11 mouse cellular contexts compared by ENCODE assay signal in genomic region chr17:75179001-75179400, GRCm38 (mm10).
DNase-seq lines count a peak whose midpoint lies in the region; ATAC-seq and TF ChIP-seq lines count a peak whose summit lies in the region.
"Had no signal": no experiment of that assay in that cellular context is flagged by ENCODE, and none has a peak within 500 bp of the region (broad histone marks: within the 10 kb centered on the region; RNA-seq: fewer than 3 reads in every experiment).

No protein-coding gene starts in this region.

- no peak for TF ChIP-seq CTCF in forebrain, postnatal 0 days (IDR thresholded peaks at IDR 0.05; ENCODE audit: low read depth)
- no peak for TF ChIP-seq CTCF in layer of hippocampus, adult 2 months (conservative IDR thresholded peaks at IDR 0.05)

- no peak overlapping the region for H3K27ac ChIP-seq in forebrain, postnatal 0 days (ENCODE audit: low read depth, low read length)
- H3K27ac ChIP-seq in forebrain, embryonic 16.5 days (ENCODE audit: low read length) = no peak overlapping the region
- 0 out of 2 replicates have a peak overlapping the region, but pooled peaks have one; percentile 18 for H3K27ac ChIP-seq in layer of hippocampus, adult 2 months
- 0 out of 2 replicates have a peak overlapping the region, but pooled peaks have one; percentile 67 for H3K27ac ChIP-seq in embryonic facial prominence, embryonic 12.5 days
- H3K27ac ChIP-seq in midbrain, embryonic 16.5 days (ENCODE audit: low read length) = no peak overlapping the region
- H3K27ac ChIP-seq: midbrain, embryonic 12.5 days had no signal

- no peak overlapping the region for H3K9ac ChIP-seq in forebrain, postnatal 0 days
- no peak overlapping the region for H3K9ac ChIP-seq in forebrain, embryonic 16.5 days (replicated peaks; ENCODE audit: low read depth, low read length)
- 0 out of 2 replicates have a peak overlapping the region, but pooled peaks have one; percentile 27 for H3K9ac ChIP-seq in embryonic facial prominence, embryonic 12.5 days
- H3K9ac ChIP-seq in midbrain, embryonic 16.5 days (ENCODE audit: low read depth, low read length) = no peak overlapping the region
- H3K9ac ChIP-seq: midbrain, embryonic 12.5 days had no signal

- WGBS in forebrain, postnatal 0 days = 39% methylated on average over 8 of the region's 8 CpGs
- WGBS in forebrain, embryonic 16.5 days = 53% methylated on average over 8 of the region's 8 CpGs
- WGBS in embryonic facial prominence, embryonic 12.5 days = 33% methylated on average over 8 of the region's 8 CpGs
- 43% methylated on average over 8 of the region's 8 CpGs for WGBS in midbrain, embryonic 16.5 days

- H3K27me3 ChIP-seq in forebrain, postnatal 0 days (ENCODE audit: insufficient read depth, low read length) = no peaks in the 10 kb centered on the region
- no peaks in the 10 kb centered on the region for H3K27me3 ChIP-seq in forebrain, embryonic 16.5 days (replicated peaks; ENCODE audit: control insufficient read depth, insufficient read depth, low read length)
- no peaks in the 10 kb centered on the region for H3K27me3 ChIP-seq in embryonic facial prominence, embryonic 12.5 days
- H3K27me3 ChIP-seq in midbrain, embryonic 16.5 days (ENCODE audit: control insufficient read depth, insufficient read depth, low read depth, low read length) = no peaks in the 10 kb centered on the region; the same call in 1 of the 2 replicates

- no peaks in the 10 kb centered on the region; the same call in 1 of the 2 replicates for H3K4me1 ChIP-seq in forebrain, postnatal 0 days (ENCODE audit: insufficient read depth)
- peaks cover 5% of the 10 kb centered on the region for H3K4me1 ChIP-seq in forebrain, embryonic 16.5 days (replicated peaks; ENCODE audit: control insufficient read depth, insufficient read depth, low read length)
- H3K4me1 ChIP-seq in embryonic facial prominence, embryonic 12.5 days = peaks cover 23% of the 10 kb centered on the region
- peaks cover 7% of the 10 kb centered on the region; the same call in 1 of the 2 replicates for H3K4me1 ChIP-seq in midbrain, embryonic 16.5 days (ENCODE audit: control insufficient read depth, insufficient read depth, low read length)

- no peaks in the 10 kb centered on the region for H3K9me3 ChIP-seq in forebrain, postnatal 0 days (ENCODE audit: low read length)
- no peaks in the 10 kb centered on the region for H3K9me3 ChIP-seq in forebrain, embryonic 16.5 days (ENCODE audit: control insufficient read depth, low read length)
- no peaks in the 10 kb centered on the region for H3K9me3 ChIP-seq in embryonic facial prominence, embryonic 12.5 days
- H3K9me3 ChIP-seq in midbrain, embryonic 16.5 days (replicated peaks; ENCODE audit: control insufficient read depth, low read length, poor library complexity, severe bottlenecking) = no peaks in the 10 kb centered on the region
- H3K9me3 ChIP-seq: midbrain, embryonic 12.5 days had no signal

- H3K4me3 ChIP-seq in forebrain, postnatal 0 days (ENCODE audit: low read depth, low read length) = 0 out of 2 replicates have a peak overlapping the region, but pooled peaks have one; percentile 7
- no peak overlapping the region for H3K4me3 ChIP-seq in forebrain, embryonic 16.5 days (replicated peaks; ENCODE audit: low read length)
- H3K4me3 ChIP-seq in layer of hippocampus, adult 2 months = peak overlapping the region; percentile 42
- 0 out of 2 replicates have a peak overlapping the region, but pooled peaks have one; percentile 9 for H3K4me3 ChIP-seq in embryonic facial prominence, embryonic 12.5 days
- H3K4me3 ChIP-seq in midbrain, embryonic 16.5 days (ENCODE audit: low read depth, low read length) = no peak overlapping the region
- H3K4me3 ChIP-seq: midbrain, embryonic 12.5 days had no signal

- DNase-seq in forebrain, postnatal 0 days = no peak
- DNase-seq in layer of hippocampus, adult 2 months (ENCODE audit: low spot score in 2 of 2) = no peak
- no peak for DNase-seq in layer of hippocampus, adult 8-10 months (ENCODE audit: low spot score in 2 of 2)
- no peak for DNase-seq in embryo, embryonic 10 days (ENCODE audit: low spot score)
- no peak for DNase-seq in thymus, postnatal 36 days
- DNase-seq: adrenal gland, postnatal 25 days; cerebellum, adult 2 months had no signal

- H3K36me3 ChIP-seq in forebrain, postnatal 0 days (ENCODE audit: insufficient read depth) = no peaks in the 10 kb centered on the region
- H3K36me3 ChIP-seq in forebrain, embryonic 16.5 days (ENCODE audit: control insufficient read depth, insufficient read depth) = no peaks in the 10 kb centered on the region
- H3K36me3 ChIP-seq in embryonic facial prominence, embryonic 12.5 days = no peaks in the 10 kb centered on the region
- no peaks in the 10 kb centered on the region for H3K36me3 ChIP-seq in midbrain, embryonic 16.5 days (ENCODE audit: control insufficient read depth, insufficient read depth, low read length)
- H3K36me3 ChIP-seq: midbrain, embryonic 12.5 days had no signal

- H3K4me2 ChIP-seq in forebrain, postnatal 0 days (ENCODE audit: low read depth) = peak overlapping the region; percentile 40; the same call in 1 of the 2 replicates
- no peak overlapping the region for H3K4me2 ChIP-seq in forebrain, embryonic 16.5 days (ENCODE audit: low read length)
- H3K4me2 ChIP-seq in embryonic facial prominence, embryonic 12.5 days (replicated peaks) = peak overlapping the region; percentile 49
- peak overlapping the region; percentile 48 for H3K4me2 ChIP-seq in midbrain, embryonic 16.5 days (ENCODE audit: low read length)

- no peak for ATAC-seq in forebrain, postnatal 0 days
- ATAC-seq in forebrain, embryonic 16.5 days = no peak
- no peak for ATAC-seq in embryonic facial prominence, embryonic 12.5 days (ENCODE audit: insufficient number of reproducible peaks, insufficient read depth, low FRiP score, low TSS enrichment)
- ATAC-seq in midbrain, embryonic 16.5 days = no peak

Comparison
In these comparisons a context has a peak if more than half of its experiments do, and no peak if none do; other contexts are left out.
1. H3K4me3 ChIP-seq: peak in forebrain, postnatal 0 days (single experiment), layer of hippocampus, adult 2 months (single experiment) and embryonic facial prominence, embryonic 12.5 days (single experiment); none in forebrain, embryonic 16.5 days (single experiment) and midbrain, embryonic 16.5 days (single experiment).
2. H3K27ac ChIP-seq: peak in layer of hippocampus, adult 2 months (single experiment) and embryonic facial prominence, embryonic 12.5 days (single experiment); none in forebrain, postnatal 0 days (single experiment), forebrain, embryonic 16.5 days (single experiment) and midbrain, embryonic 16.5 days (single experiment).